Mouse (Mus musculus) right cerebral cortex, postnatal 10 days (tissue): ENCODE results near the gene Fam136a.
A peak's percentile ranks its signal among the peaks of the same experiment; 100 is the strongest.
"Not testable (repeated sequence)": the region's sequence is repeated elsewhere in the genome, so short reads cannot be mapped to it uniquely, and the experiment has no call there.

Source experiments
- DNase-seq, 2 experiments: peaks; one replicate each; pipeline ENCODE4 v3.0.0; 2021; ENCODE audit warnings: low spot score in 2 of 2

The Fam136a gene

DNA sequence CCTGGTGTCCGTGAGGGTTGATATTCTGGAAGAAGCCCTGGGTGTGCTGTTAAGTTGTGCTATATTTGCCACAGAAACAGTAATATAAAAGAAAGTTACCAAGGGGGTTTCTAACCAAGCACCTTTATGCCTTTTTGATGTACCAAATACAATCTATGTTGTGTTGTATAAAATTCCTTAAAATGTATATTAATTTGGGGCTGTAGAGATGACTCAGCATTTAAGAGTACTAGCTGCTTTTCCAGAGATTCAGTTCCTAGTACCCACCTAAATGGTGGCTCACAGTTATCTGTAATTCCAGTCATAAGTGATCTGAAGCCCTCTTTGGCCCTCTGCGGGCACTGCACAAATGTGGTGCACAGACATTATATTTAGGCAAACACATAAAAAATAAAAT is 1.4 kb downstream of the Fam136a start:
- no peak for DNase-seq

- peak; percentile 57 to 62 for DNase-seq
These were observed 3.0 kb downstream of the Fam136a start for GRCm38 (mm10) chr6:86368479-86368878.

DNA sequence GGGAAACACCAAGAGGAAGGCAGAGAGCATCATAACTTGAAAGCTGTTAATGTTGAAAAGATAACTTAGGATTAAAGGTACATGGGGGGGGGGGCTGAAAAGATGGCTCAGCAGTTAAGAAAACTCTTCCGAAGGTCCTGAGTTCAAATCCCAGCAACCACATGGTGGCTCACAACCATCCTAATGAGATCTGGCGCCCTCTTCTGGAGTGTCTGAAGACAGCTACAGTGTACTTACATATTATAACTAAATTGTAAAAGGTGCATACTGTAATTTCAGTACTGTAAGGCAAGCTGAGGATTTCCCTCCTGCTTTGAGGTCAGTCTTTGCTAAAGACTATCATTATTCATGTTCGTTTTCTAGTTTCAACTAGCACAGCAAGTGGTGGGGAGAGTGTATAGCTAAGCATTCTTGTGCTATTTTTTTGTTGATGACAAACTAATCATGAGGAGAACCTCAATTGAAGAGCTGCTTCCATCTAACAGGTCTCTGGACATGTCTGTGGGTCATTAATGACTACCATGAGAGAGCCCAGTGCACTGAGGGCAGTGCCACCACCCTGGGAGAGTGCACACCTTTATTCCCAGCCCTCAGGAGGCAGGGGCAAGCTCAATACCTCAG is 4.8 kb downstream of the Fam136a start:
- DNase-seq: no peak

DNA sequence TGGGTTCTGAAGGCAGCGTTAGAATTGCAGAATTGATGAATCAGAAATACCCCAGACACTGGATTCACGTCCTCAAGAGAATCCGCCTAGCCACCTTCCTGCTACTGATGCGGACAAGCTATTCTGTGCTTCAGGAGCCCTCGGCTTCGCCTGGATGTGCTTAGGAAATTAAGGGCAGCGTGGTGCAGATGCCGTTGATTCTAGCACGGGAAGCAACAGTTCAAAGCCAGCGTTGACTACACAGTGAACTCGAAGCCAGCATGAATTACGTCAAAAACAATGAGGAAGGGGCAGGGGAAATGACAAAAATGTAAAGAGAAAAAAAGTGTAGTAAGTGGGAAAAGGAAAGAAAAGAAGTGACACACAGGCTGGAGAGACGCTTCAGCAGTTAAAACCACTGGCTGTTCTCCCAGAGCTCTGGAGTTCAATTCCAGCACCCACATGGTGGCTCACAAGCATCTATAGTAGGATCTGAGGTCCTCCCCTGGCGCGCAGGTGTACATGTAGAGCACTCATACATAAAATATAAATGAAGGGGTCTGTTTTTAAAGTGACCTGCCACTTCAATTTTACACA is 5.4 kb downstream of the Fam136a start, which contains the start of gene Snrpg:
Gene Snrpg (plus strand): TSS at position 541 of the 576 bp plus-strand sequence.
- DNase-seq: peak in 1 of 2 experiments; percentile 41

DNA sequence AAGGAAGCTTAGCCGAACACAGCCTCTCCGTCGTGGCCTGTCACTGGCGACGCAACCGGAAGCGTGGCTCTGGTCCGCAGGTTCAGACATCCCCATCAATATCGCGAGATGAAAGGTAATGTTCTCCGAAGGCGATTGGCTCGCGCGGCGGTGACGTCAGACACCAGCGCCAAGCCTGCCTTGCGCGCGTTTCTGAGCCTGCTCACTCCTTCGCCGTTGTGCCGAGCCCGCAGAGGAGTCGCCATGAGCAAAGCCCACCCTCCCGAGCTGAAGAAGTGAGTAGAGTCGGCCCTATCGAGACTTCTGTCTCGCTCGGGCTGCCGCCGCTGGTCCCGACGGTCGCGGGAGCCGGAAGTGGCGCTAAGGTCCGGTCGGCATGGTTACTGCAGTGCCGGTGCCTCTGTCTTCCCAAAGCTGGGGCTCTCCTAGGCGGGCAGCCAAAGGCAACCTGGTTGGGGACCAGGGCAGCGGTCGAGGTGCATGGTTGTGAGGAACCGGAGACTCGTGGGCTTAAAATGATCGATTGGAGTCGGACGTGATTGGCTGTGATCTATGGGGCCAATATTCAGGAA is 6.0 kb downstream of the Fam136a start:
- peak; percentile 98 to 99 for DNase-seq

DNA sequence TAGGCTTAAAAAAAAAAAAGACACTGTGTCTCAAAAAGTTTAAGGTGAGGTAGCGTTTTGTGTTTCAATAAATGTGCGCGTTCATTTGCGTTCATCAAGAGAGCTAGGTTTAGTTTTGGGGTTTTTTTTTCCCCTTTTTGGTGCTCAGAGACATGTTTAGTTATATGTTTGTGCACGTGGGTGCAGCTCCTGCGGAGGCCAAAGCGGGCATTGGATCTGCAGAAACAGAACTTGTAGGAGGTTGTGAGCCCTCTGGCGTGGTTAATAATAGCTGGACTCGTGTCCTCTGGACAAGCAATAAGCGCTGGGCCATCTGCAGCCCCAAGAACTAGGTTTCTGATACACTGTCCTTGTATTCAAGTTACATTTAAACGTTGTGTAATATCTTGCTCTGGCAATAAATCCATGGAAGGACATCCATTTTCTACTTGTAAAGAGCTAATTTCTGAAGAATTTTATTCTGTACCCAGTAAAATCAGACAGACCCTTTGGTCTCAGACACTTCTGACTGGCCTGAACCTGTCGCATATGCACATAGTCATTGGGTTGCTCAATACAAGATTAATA is 6.6 kb downstream of the Fam136a start:
- peak in 1 of 2 experiments; percentile 43 for DNase-seq

GRCm38 (mm10) chr6:86373556-86373955 is 8.1 kb downstream of the Fam136a start:
- no peak for DNase-seq

DNA sequence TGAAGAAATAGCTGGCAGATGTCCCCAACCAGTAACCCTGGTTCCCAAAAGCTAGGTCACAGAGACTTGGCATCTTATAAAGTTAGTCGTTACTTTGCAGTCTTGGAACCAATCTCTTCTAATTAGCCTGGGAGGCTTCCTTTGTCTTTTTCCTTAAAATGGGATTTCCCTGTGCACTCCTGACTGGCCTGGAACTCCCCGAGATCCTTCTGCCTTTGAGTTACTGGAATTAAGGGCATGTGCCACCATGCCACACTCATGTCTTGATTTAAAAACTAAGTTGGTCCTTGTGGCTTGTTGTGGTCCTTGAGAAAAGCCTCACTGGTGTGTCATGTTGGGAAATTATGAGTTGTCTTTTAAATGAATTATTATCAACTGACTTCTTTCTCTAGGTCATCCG is 12.9 kb downstream of the Fam136a start:
- no peak for DNase-seq

DNA sequence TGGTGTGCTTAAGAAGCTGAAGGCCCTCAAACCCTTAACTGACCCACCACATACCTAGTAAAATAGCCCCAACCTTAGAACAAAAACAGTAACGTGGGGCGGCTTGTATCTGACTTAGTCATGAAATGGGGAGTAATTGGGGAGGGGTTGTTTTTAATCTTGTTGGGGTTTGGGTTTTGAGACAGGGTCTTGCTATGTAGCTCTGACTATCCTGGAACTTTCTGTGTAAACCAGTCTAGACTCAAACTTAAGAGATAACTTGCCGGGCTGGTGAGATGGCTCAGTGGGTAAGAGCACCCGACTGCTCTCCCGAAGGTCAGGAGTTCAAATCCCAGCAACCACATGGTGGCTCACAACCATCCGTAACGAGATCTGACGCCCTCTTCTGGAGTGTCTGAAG is 14.7 kb downstream of the Fam136a start:
- not testable (repeated sequence) for DNase-seq

- DNase-seq: no peak
These were observed 17.1 kb downstream of the Fam136a start for GRCm38 (mm10) chr6:86382551-86382950.

DNA sequence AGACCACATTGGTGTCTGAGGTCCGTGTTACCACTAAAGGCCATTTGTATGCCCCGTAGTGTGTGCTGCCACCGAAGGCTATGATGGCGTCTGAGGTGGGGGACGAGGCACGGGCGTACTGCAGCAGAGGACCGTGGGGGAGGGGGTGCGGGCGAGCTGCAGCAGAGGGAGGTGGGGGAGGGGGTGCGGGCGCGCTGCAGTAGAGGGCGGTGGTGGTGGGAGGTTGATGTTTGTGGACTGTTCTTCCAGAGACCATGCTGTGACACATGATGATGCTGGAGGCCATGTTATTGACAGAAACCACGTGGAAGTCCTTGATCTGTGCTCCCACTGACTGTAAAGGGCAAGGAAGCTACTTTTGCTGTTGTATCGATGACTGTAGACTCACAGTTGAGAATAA is 17.9 kb downstream of the Fam136a start:
- no peak for DNase-seq

GRCm38 (mm10) chr6:86384692-86385091 is 19.2 kb downstream of the Fam136a start:
- no peak for DNase-seq

DNA sequence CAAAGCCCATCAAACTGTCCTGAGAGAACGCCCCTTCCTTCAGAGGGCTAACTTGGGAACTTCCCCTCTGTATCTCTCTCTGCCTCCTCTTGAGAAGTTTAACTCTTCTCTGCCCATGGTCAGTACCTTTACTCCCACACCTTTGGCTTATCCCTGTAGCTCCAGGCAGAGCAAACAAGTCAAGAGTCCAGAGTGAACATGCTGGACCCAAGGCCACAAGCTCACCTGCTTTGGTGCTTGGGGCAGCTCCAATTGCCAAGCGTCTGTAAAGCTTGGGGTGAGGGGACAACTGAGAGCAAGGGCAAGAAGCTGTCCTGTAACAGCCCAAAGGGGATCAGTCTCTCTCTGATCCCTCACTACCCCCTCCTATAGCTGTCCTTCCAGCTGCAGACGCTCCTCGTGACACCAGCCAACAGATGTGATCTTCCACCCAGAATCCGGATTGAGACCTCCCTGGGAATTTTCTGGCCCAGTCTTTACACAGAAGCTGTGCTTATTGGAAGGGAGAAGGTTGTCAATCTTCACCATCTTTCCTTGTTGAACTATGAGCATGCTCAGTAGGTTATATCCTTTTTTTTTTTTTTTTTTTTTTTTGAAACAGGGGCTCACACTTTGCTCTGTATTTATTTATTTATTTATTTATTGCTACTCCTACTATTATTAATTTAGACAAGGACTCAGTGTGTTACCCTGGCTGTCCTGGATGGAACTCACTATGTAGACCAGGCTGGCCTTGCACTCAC is 20.1 kb downstream of the Fam136a start:
- no peak for DNase-seq

- no peak for DNase-seq
These were observed 21.9 kb downstream of the Fam136a start for GRCm38 (mm10) chr6:86387313-86387712.

DNA sequence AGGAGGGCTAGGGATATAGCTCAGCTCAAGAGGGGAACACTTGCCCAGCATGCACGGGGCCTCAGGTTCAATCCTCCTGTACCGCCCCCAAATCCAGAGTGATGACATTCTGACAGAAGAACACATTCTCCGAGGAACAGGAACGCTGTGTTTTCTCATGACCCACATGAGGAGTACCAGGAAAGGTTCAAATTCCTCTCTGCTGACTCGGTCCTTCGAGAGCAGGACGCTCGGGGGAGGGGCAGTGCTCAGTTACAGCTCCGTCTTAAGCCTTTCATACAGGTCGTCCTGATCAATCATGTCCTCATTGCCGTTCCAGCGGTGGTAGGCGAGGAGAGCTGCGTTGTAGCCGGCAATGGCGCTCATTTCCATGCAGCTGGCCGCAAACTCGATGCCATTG is 23.0 kb downstream of the Fam136a start:
- no peak for DNase-seq

GRCm38 (mm10) chr6:86391326-86391725 is 25.9 kb downstream of the Fam136a start:
- no peak for DNase-seq

GRCm38 (mm10) chr6:86393187-86393586 is 27.7 kb downstream of the Fam136a start:
- no peak for DNase-seq

GRCm38 (mm10) chr6:86394078-86394720 is 28.8 kb downstream of the Fam136a start:
- DNase-seq: no peak

GRCm38 (mm10) chr6:86395021-86395420 is 29.6 kb downstream of the Fam136a start:
- DNase-seq: no peak

- DNase-seq: no peak
These were observed 30.5 kb downstream of the Fam136a start for GRCm38 (mm10) chr6:86395969-86396368.

DNA sequence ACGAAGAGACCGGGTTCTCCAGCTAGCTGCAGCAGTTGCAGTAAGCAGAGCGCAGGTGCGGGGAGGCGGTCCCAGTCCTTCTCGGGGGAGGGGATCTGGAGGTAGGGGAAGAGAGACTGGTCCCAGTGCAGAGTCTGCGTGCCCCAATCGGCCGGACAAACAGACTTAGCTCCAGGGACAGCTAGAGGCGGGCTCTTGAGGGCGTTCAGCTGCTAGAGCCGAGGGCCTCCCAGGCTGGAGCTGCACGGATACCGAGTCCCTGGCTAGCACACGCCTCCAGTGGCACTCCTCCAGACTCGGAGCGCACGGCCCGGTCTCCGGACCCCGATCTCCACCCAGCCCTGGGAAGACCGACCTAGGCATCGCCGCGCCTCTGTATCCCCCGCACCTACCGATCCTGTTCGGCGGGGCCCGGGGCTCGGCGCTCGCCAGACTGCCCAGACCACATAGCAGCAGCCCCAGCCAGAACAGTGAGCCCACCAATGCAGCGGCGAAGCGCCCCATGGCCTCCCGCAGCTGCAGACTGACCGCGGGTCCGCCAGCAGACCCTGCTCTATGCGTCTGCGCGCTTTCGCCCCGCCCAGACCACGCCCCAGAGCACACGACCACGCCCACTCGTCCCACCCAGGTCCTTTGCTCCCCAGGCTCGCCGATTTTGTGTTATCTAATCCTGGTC is 31.3 kb downstream of the Fam136a start, which contains the start of gene Pcyox1:
Gene Pcyox1 (minus strand): TSS at position 574 of the 676 bp plus-strand sequence.
- DNase-seq: peak; percentile 91
